Mouse (Mus musculus) common myeloid progenitor, adult 5-6 weeks (primary cell): ENCODE data around the gene H2-DMb1. TPM values are rescaled to one million over a fixed set of nuclear protein-coding genes. Genes with fewer than 3 reads are reported as not detected.

Experiments
- ATAC-seq: replicated peaks from 2 replicates; pipeline ENCODE4 v1.8.0; 2016; ENCODE audit warnings: low read depth, mild to moderate bottlenecking, moderate TSS enrichment, inconsistent platforms; ENCODE audit not compliant: poor library complexity, severe bottlenecking
- total RNA-seq: library from RNA; stranded (forward); fragments of 200-1000, 187-1606 nt; gene quantifications from 2 replicates; pipeline ENCODE4 v1.2.3, GENCODE M21; 2017

Gene H2-DMb1
- total RNA-seq, 1 experiment from 2014 or later: 35.1 TPM

DNA sequence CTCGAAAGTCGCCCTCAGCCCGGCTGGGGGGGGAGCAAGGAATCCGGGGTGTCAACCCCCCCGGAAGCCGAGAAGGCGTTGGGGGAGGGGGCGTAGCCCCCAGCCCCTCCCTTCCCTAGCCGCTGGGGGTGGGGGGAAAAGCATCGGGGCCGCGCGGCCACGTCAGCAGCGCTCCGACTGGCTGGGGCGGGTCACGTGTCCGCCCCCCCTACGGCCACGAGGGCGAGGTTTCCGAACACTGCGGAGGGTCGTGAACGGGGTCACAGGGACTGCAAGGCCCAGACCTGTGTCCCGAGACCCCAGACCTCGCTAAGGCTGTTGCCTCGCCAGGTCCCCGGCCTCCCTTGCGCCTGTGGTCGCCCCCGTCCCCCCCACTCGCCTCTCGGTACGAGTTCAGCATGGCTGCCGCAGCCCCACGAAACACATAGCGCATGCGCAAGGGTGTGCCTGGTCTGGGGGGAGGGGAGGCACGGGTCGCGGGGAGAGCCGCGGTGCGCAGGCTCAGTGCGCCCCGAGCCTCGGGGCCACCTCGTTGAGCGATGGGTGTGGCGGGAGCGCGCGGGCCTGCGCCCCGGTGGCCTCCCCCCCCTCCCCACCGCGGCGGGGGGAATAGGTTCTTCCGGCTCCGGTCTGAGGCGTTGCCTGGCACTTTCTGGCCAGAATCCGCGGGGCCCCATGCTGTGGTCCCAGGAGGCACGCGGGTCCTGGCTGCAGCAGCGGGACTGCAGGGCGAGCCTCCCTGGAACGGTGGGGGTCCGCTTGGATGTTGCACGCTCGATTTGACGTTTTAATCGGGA lies 30.5 kb upstream of the H2-DMb1 start, which contains the start of gene Brd2:
Gene Brd2 (minus strand): TSS at position 447 of the 797 bp plus-strand sequence.
- peak; percentile 19 for ATAC-seq

- ATAC-seq: no peak
Measured at GRCm38 (mm10) chr17:34123111-34123510, 29.8 kb upstream of the H2-DMb1 start.

DNA sequence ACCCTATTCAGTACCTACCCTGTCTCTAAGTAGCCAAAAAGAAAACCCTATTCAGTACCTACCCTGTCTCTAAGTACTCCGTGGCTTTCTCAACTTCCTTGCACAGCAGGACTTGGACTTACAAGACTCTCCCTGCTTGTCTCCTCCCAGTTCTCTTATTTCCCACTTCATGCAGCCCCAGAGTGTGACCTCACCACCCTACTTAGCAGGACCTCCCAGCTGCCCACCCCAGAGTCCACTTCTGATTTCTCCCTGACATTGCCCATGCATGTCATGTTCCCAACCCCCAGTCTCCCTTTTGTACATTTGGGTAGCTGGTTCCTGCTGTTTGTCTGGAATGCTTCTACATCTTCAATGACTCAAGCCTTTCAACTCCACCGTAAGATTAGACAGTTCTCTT lies 29.4 kb upstream of the H2-DMb1 start:
- no peak for ATAC-seq

- ATAC-seq: peak; percentile 34
Measured at GRCm38 (mm10) chr17:34124649-34125048, 28.2 kb upstream of the H2-DMb1 start.

DNA sequence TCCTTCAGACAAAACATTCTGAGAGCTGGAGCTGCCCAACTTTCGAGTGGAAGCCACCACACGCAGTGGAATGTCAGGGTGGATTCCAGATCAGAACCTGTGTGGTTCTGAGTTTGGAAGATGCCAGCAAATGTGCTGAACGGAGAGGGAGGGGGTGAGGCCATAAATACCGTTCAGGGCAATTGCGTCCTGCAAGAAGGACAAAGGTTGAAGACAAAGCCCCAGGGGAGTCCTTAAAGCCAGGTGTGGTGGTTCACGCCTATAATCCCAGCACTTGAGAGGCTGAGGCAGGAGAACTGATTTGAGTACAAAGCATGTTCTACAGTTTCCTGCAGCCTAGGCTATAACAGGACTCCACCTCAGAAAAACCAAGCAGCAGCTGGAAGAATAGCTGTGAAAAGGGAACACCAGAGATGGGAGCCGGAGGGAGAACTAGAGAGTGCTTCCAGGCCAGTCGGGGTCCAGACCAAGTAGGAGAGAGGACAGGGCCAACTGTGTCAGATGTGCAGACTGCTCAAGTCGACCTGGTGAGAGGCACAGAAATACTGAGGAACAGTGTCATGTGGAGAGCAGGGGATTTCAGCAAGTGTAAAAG lies 25.9 kb upstream of the H2-DMb1 start:
- no peak for ATAC-seq

DNA sequence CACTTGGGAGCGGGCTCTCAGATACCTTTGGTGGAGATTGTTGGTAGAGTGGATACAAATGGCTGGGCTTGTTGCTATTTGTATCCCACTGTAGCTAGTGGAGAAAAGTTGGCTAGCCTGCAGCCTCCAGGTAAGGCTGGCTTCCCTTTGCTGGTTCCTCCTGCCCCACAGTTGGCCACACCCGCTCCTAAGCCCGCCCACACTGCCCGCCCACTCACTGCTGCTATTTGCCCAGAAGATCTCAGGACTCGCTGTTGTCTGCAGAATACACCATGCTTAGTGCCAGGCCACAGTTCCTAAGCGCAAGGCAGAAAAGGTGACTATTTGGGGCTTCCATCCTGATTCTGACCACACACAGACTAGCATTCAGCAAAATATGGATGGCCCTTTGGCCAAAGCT lies 25.4 kb upstream of the H2-DMb1 start:
- ATAC-seq: peak; percentile 60

GRCm38 (mm10) chr17:34128264-34128937 lies 24.5 kb upstream of the H2-DMb1 start:
- no peak for ATAC-seq

DNA sequence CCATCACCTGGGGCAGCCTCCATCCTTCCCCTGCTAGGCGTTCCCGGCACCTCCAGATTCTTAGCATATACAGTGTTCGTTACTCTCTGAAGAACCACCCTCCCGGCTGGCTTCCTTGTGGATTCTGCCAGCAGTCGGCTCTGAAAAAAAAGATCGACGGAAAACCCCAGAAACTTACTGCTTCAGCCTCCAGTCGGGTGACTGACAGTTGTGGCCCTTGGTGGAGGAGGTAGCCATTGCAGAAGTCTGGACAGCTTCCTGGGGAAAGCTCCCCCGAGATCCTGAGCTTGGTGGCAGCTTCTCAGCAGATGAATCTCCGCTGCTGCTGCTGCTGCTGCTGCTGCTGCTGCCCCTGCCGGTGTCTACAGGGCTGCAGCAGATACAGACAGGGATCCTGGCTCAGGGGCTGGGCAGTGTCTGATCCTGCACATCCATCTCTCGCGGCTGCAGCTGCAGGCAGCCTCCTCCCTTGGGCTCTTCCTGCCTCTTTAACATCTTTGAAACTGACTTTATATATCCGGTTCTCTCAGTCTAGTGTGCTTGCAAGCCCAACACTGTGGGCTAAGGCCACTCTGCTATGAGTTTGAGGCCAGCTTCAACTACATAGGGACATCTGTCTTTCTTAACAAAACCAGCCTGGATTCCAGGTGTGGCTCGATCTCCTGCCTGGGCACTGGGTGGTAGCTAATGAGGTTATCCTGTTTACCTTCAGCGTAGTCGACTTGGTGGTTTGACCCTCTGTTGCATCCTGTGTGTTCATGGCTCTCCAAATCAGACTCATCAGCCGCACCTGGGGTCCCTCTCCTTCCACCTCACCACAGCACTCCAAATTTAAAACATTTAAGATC lies 23.7 kb upstream of the H2-DMb1 start:
- ATAC-seq: no peak

- no peak for ATAC-seq
Measured at GRCm38 (mm10) chr17:34130073-34130947, 22.6 kb upstream of the H2-DMb1 start.

- no peak for ATAC-seq
Measured at GRCm38 (mm10) chr17:34131911-34132310, 21.0 kb upstream of the H2-DMb1 start.

GRCm38 (mm10) chr17:34133289-34133688 lies 19.6 kb upstream of the H2-DMb1 start:
- no peak for ATAC-seq

GRCm38 (mm10) chr17:34134451-34134850 lies 18.4 kb upstream of the H2-DMb1 start:
- no peak for ATAC-seq

- ATAC-seq: peak; percentile 98
Measured at GRCm38 (mm10) chr17:34135297-34136224, 17.3 kb upstream of the H2-DMb1 start.

- ATAC-seq: no peak
Measured at GRCm38 (mm10) chr17:34137601-34138000, 15.3 kb upstream of the H2-DMb1 start.

DNA sequence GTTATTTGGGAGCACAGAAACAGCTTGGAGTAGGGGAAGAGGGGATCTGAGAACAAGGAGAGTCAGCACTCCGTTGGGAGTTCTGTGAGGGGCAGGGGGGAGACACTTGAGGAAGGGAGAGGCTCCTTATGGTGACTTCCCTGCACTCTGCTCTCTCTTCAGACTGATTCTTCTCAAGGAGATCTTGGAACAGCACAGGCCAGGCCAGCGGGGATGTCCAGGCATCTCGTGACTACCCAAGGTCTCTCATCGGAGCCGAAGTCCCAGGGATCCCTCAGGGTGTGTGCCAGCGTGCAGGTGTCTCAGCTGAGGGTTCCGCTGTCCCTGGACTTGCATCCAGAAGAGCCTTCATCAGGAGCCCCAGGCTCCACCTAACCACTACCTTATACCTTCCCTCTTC lies 14.2 kb upstream of the H2-DMb1 start:
- ATAC-seq: no peak

GRCm38 (mm10) chr17:34139416-34139815 lies 13.5 kb upstream of the H2-DMb1 start:
- ATAC-seq: no peak

- no peak for ATAC-seq
Measured at GRCm38 (mm10) chr17:34140240-34140639, 12.6 kb upstream of the H2-DMb1 start.

DNA sequence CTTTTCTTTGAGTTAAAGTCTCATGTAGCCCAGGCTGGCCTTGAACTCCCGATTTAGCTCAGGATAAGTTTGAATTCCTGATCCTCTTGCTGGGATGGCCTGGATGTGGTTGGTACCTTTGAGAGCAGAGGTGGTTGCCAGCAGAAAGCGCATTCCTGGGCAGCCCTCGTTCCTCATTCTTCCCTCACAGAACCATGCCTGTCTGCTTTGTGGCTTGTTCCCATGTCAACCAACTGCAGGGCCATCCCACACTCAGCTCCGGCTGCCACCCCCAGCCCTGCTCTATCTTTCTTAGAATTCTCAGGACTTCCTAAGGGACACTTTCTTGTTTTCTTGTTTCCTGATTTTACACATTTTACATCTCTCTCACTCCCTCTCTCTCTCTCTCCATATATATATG lies 11.4 kb upstream of the H2-DMb1 start:
- 0 out of 2 replicates have a peak, but pooled peaks have one; percentile 17 for ATAC-seq
